Mouse (Mus musculus): ENCODE results near the gene Prss16. TPM values are rescaled to one million over a fixed set of nuclear protein-coding genes. Genes with fewer than 3 reads are reported as not detected.

Prss16 gene
- polyA plus RNA-seq, 1 experiment from 2014 or later, result 1.4 TPM

DNA sequence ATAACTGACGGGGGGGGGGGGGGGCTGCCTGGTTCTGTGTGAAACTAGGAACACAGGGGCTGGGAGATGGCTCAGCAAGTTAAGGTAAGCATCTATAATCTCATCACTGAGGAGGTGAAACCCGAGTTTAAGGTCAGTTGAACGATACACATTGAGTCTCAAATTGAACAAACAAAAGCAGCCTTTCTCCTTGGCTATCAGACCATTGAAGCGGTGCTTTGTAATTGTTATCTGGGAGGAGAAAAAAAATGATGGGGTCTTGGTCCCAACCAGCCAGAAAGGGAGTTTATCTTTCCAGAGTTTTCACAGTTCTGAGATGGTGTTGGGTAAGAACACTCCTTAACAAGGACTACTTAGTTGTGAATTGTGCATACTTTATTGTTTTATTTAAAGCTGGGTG is 11.7 kb downstream of the Prss16 start:
- H3K9ac ChIP-seq (ENCODE audit: low read depth, low read length), result no peak overlapping the region
- no peaks in the 10 kb centered on the region for H3K4me1 ChIP-seq (ENCODE audit: control insufficient read depth, insufficient read depth, low read length)
- H3K27me3 ChIP-seq (replicated peaks; ENCODE audit: control insufficient read depth, insufficient read depth, low read length), result peaks cover 56% of the 10 kb centered on the region
- ATAC-seq, result no peak
- 7% methylated on average over 4 of the region's 4 CpGs for WGBS
- 0 out of 2 replicates have a peak overlapping the region, but pooled peaks have one; percentile 41 for H3K4me3 ChIP-seq (ENCODE audit: low read length)
- no peaks in the 10 kb centered on the region for H3K36me3 ChIP-seq (ENCODE audit: control insufficient read depth, insufficient read depth, low read length)
- H3K27ac ChIP-seq (ENCODE audit: low read length), result no peak overlapping the region
- H3K9me3 ChIP-seq (ENCODE audit: control insufficient read depth, low read length), result no peaks in the 10 kb centered on the region
- no peak overlapping the region for H3K4me2 ChIP-seq (ENCODE audit: low read depth, low read length)

- H3K36me3 ChIP-seq (ENCODE audit: control insufficient read depth, insufficient read depth, low read length), result no peaks in the 10 kb centered on the region
- ATAC-seq, result no peak
- 2% methylated on average over 21 of the region's 21 CpGs for WGBS
- peak overlapping the region; percentile 41 for H3K4me3 ChIP-seq (ENCODE audit: low read length)
- H3K27me3 ChIP-seq (replicated peaks; ENCODE audit: control insufficient read depth, insufficient read depth, low read length), result peaks cover 51% of the 10 kb centered on the region
- peak overlapping the region; percentile 55 for H3K4me2 ChIP-seq (ENCODE audit: low read depth, low read length)
- H3K9me3 ChIP-seq (ENCODE audit: control insufficient read depth, low read length), result no peaks in the 10 kb centered on the region
- H3K27ac ChIP-seq (ENCODE audit: low read length), result no peak overlapping the region
- H3K9ac ChIP-seq (ENCODE audit: low read depth, low read length), result no peak overlapping the region
- no peaks in the 10 kb centered on the region for H3K4me1 ChIP-seq (ENCODE audit: control insufficient read depth, insufficient read depth, low read length)
These were observed 12.2 kb downstream of the Prss16 start for GRCm38 (mm10) chr13:21997201-21997820.

DNA sequence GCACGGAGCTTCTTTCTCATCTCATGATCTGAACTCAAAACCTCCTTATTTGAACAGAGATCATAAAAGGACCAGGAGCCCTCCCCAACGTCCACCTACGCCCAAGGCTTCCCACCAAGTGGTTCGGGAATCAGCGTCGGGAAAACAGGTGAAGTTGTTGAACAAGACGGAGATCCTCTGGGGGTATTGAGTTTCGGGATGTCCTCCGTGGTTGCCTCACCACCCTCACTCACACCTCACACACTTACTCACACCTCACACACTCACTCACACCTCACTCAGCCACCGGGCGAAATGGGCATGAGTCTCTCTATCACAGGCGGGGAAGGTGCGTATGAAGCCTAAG is 12.7 kb downstream of the Prss16 start:
- Histone ChIP-seq H3K27me3 (replicated peaks; ENCODE audit: control insufficient read depth, insufficient read depth, low read length) (peaks cover 46% of the 10 kb centered on the region), H3K4me3 (ENCODE audit: low read length) (peak overlapping the region; percentile 41), H3K4me1 (ENCODE audit: control insufficient read depth, insufficient read depth, low read length) (no peaks in the 10 kb centered on the region), H3K27ac (ENCODE audit: low read length) (no peak overlapping the region), H3K9me3 (ENCODE audit: control insufficient read depth, low read length) (no peaks in the 10 kb centered on the region), H3K36me3 (ENCODE audit: control insufficient read depth, insufficient read depth, low read length) (no peaks in the 10 kb centered on the region), H3K4me2 (ENCODE audit: low read depth, low read length) (peak overlapping the region; percentile 55), H3K9ac (ENCODE audit: low read depth, low read length) (no peak overlapping the region)
- no peak for ATAC-seq
- 3% methylated on average over 13 of the region's 13 CpGs for WGBS

DNA sequence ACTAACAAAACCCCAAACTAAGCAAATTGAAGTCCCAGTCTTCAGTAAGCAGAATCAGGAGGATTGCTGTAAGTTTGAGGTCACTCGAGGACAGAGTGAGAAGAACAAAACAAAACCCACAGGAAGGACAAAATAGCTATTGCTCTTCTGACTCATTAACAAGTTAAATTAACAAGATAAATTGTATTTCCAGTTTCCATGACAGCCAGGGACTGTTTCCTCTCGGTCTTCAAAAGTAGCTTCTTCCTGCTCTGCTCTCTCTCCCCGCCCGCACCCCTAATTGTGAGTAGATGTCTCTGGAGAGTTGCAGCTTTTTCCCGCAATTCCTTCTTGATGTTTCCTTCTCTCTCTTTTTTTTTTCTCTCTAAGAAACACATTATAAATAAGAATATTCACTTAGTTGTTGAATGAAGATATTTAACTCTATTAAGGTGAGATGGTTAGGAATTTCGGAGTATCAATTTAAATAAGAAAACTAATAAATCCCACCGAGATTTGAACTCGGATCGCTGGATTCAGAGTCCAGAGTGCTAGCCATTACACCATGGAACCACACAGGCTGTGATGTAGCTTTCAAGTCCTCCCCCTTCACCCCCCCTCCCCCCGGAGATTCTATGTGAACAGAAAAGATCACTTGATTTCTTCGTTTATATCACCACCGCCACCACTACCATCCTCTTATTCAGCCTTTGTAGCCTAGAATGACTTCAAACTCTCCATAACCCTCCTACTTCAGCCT is 13.3 kb downstream of the Prss16 start:
- Histone ChIP-seq H3K36me3 (ENCODE audit: control insufficient read depth, insufficient read depth, low read length) (no peaks in the 10 kb centered on the region), H3K27ac (ENCODE audit: low read length) (no peak overlapping the region), H3K9ac (ENCODE audit: low read depth, low read length) (no peak overlapping the region), H3K9me3 (ENCODE audit: control insufficient read depth, low read length) (no peaks in the 10 kb centered on the region), H3K27me3 (replicated peaks; ENCODE audit: control insufficient read depth, insufficient read depth, low read length) (peaks cover 41% of the 10 kb centered on the region), H3K4me1 (ENCODE audit: control insufficient read depth, insufficient read depth, low read length) (no peaks in the 10 kb centered on the region), H3K4me3 (ENCODE audit: low read length) (peak overlapping the region; percentile 49), H3K4me2 (ENCODE audit: low read depth, low read length) (peak overlapping the region; percentile 55)
- WGBS, result 5% methylated on average over 12 of the region's 12 CpGs
- 0 out of 2 replicates have a peak, but pooled peaks have one; percentile 29 for ATAC-seq

- Histone ChIP-seq H3K27ac (ENCODE audit: low read length) (no peak overlapping the region), H3K27me3 (replicated peaks; ENCODE audit: control insufficient read depth, insufficient read depth, low read length) (peaks cover 34% of the 10 kb centered on the region), H3K4me1 (ENCODE audit: control insufficient read depth, insufficient read depth, low read length) (no peaks in the 10 kb centered on the region), H3K9me3 (ENCODE audit: control insufficient read depth, low read length) (no peaks in the 10 kb centered on the region), H3K36me3 (ENCODE audit: control insufficient read depth, insufficient read depth, low read length) (no peaks in the 10 kb centered on the region), H3K9ac (ENCODE audit: low read depth, low read length) (no peak overlapping the region), H3K4me2 (ENCODE audit: low read depth, low read length) (peak overlapping the region; percentile 55), H3K4me3 (ENCODE audit: low read length) (peak overlapping the region; percentile 49)
- peak; percentile 81 for ATAC-seq
- WGBS, result 1% methylated on average over 21 of the region's 21 CpGs
These were observed 14.1 kb downstream of the Prss16 start for GRCm38 (mm10) chr13:21995331-21995914.

- Histone ChIP-seq H3K9me3 (ENCODE audit: control insufficient read depth, low read length) (no peaks in the 10 kb centered on the region), H3K4me3 (ENCODE audit: low read length) (peak overlapping the region; percentile 49), H3K4me2 (ENCODE audit: low read depth, low read length) (peak overlapping the region; percentile 55), H3K27me3 (replicated peaks; ENCODE audit: control insufficient read depth, insufficient read depth, low read length) (peaks cover 29% of the 10 kb centered on the region), H3K36me3 (ENCODE audit: control insufficient read depth, insufficient read depth, low read length) (no peaks in the 10 kb centered on the region), H3K27ac (ENCODE audit: low read length) (no peak overlapping the region), H3K9ac (ENCODE audit: low read depth, low read length) (no peak overlapping the region), H3K4me1 (ENCODE audit: control insufficient read depth, insufficient read depth, low read length) (no peaks in the 10 kb centered on the region)
- WGBS, result 4% methylated on average over 8 of the region's 8 CpGs
- ATAC-seq, result no peak
These were observed 14.6 kb downstream of the Prss16 start for GRCm38 (mm10) chr13:21994896-21995295.

DNA sequence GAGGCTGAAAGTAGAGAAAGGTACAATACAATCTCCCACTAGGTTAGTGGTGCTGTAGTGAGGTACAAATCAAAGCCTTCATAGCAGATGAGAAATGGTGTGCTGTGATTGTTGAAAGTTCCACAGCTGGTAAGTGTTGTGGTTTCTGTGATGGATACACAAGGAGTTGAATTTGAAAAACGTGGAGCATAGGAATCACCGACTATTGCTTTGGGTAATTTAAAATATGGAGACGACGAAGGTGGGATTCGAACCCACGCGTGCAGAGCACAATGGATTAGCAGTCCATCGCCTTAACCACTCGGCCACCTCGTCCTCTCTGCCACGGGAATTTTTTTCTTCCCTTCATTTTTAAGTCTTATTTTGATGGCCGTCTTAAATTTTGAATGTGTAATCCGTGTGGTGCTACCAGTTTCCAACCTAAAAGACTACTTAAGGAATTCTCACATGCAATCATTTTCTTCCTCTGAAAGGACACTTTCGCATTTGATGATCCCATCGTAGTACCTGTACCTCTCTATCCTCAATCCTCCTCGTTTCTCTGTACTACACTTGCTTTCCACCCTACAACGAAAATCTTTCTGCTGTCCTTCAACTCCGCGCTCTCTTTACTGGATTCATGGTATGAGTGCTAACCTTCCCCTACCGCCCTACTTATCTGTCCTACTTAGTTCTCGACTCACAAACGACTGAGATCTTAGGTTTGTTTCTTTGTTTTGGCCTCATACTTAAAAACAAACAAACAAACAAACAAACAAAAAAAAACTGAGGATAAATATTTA is 15.4 kb downstream of the Prss16 start:
- H3K4me1 ChIP-seq (ENCODE audit: control insufficient read depth, insufficient read depth, low read length), result no peaks in the 10 kb centered on the region
- no peaks in the 10 kb centered on the region for H3K36me3 ChIP-seq (ENCODE audit: control insufficient read depth, insufficient read depth, low read length)
- peak; percentile 53; the same call in 1 of the 2 replicates for ATAC-seq
- no peaks in the 10 kb centered on the region for H3K9me3 ChIP-seq (ENCODE audit: control insufficient read depth, low read length)
- peak overlapping the region; percentile 28; the same call in 1 of the 2 replicates for H3K4me3 ChIP-seq (ENCODE audit: low read length)
- H3K9ac ChIP-seq (ENCODE audit: low read depth, low read length), result no peak overlapping the region
- no peak overlapping the region for H3K27ac ChIP-seq (ENCODE audit: low read length)
- H3K4me2 ChIP-seq (ENCODE audit: low read depth, low read length), result peak overlapping the region; percentile 13; the same call in 1 of the 2 replicates
- WGBS, result 4% methylated on average over 22 of the region's 22 CpGs
- peaks cover 27% of the 10 kb centered on the region for H3K27me3 ChIP-seq (replicated peaks; ENCODE audit: control insufficient read depth, insufficient read depth, low read length)

- WGBS, result 87% methylated on average over 5 of the region's 5 CpGs
- Histone ChIP-seq H3K27ac (ENCODE audit: low read length) (no peak overlapping the region), H3K4me3 (ENCODE audit: low read length) (no peak overlapping the region), H3K9ac (ENCODE audit: low read depth, low read length) (no peak overlapping the region), H3K36me3 (ENCODE audit: control insufficient read depth, insufficient read depth, low read length) (no peaks in the 10 kb centered on the region), H3K4me2 (ENCODE audit: low read depth, low read length) (no peak overlapping the region), H3K4me1 (ENCODE audit: control insufficient read depth, insufficient read depth, low read length) (no peaks in the 10 kb centered on the region), H3K27me3 (replicated peaks; ENCODE audit: control insufficient read depth, insufficient read depth, low read length) (peaks cover 14% of the 10 kb centered on the region; the same call in 1 of the 2 replicates), H3K9me3 (ENCODE audit: control insufficient read depth, low read length) (no peaks in the 10 kb centered on the region)
- no peak for ATAC-seq
These were observed 17.0 kb downstream of the Prss16 start for GRCm38 (mm10) chr13:21992550-21992949.

DNA sequence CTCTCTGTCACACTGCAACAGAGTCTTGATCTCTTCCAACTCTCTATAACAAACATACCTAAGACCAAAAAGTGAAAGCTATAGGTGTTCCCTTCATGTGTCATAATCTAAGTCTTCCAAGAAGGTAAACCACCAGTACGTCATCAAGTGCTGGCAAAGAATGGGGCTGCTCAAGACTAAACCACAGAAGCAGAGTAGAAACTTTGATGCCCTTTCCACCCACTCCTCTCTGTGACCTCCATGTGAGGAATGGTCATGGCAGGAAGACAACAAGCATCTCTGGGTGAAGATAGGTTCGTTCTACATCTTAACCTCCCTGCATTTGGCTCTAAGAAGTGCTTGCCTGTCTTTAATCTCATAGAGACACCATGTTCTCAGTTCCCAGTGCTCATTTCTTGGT is 25.1 kb downstream of the Prss16 start:
- Histone ChIP-seq H3K9ac (ENCODE audit: low read depth, low read length) (no peak overlapping the region), H3K27ac (ENCODE audit: low read length) (no peak overlapping the region), H3K36me3 (ENCODE audit: control insufficient read depth, insufficient read depth, low read length) (no peaks in the 10 kb centered on the region), H3K27me3 (replicated peaks; ENCODE audit: control insufficient read depth, insufficient read depth, low read length) (peaks cover 38% of the 10 kb centered on the region), H3K9me3 (ENCODE audit: control insufficient read depth, low read length) (no peaks in the 10 kb centered on the region), H3K4me2 (ENCODE audit: low read depth, low read length) (no peak overlapping the region), H3K4me3 (ENCODE audit: low read length) (no peak overlapping the region), H3K4me1 (ENCODE audit: control insufficient read depth, insufficient read depth, low read length) (peaks cover 11% of the 10 kb centered on the region)
- ATAC-seq, result no peak
- WGBS, result 84% methylated on average over 2 of the region's 2 CpGs
